Mouse (Mus musculus): ENCODE data around the gene Trappc1.

The Trappc1 gene

DNA sequence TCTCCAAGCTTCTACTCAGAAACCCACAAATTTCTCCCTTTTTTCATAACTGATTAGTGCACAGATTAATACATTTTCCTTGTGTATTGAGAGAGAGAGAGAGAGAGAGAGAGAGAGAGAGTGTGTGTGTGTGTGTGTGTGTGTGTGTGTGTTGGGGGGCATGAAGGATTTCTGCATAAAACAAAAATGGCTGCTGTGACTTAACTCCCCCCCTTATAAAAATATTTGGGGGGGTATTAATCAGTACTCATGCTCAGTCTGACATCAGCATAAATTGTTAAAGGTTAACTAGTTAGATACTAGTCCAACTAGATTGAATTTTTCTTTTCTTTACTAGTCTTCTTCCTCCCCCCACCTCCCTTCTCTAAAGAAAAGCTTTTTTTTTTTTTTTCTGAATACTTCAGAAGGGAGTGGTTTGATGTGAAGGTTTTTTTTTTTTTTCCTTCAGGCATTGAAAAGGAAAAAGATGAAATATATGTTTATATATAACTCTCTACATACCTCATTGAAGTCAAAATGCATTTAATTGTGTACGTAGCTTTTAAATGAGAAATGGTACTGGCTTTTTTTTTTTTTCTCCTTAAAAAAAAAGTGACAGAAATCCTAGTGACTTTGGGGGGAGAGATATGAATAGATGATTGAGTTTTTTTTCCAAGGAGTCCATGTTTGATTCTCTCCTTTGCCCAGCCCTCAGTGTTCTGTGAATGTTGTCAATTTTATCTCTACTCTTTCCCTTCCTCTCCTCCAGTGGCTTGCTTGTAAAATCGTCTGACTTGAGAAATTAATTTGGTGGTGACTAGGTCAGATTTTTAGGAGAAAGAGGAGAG is 46.4 kb downstream of the Trappc1 start:
- DNase-seq (ENCODE audit: low spot score): no peak

- no peak for DNase-seq (ENCODE audit: low spot score)
Observed at GRCm38 (mm10) chr11:69370817-69371215, 47.0 kb downstream of the Trappc1 start.

DNA sequence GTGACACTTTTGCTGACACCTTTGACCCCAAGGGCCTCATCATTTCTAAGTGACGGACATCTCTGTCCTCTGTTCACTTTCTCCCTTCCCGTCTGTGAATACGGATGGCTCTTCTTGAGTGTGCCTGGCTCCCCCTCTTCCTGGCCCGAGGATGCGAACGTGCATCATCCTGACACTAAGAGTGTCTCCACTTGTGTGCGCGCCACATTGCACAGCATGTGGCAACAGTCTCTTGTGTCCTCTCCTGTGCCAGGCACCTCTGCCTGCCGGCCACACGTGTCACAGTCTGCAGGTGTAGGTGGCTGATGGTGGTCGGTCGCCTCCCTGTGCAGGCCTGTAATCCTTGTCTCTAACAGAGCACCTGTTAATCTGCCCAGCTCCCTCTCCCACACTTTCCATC is 47.8 kb downstream of the Trappc1 start:
- DNase-seq (ENCODE audit: low spot score): no peak

DNA sequence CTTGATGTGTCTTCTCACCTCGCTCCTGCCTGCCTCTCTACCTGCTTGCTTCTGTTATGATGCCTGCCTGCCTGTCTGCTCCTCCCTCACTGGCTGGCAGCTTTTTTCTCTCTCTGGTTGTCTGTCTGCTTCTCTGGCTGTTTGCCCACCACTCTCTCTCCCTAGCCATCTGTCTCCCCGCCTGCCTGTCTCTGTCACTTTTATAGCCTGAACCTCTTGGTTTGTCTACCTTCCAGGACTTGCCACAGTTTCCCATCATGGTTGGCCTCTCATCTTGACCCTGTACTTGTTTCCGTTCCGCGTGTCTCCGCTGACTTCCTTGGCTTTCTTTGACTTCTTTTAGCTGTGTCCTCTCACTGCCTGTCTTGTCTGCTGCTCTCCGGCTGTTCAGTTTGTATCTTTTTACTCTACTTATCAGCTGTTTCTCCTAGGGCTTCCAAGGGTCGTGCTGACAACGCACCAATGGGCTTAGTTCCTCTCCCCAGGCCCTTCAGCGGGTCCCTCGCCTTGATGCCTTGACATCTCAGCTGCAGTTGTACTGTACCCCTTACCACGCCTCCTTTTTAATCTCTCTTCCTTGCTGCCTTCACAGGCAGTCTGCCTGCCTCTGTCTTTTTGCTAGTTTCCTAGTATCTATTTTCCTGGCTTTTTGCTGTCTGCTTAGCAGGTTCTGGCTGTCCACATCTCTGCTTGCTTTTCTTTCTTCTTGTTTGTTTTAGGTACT is 48.4 kb downstream of the Trappc1 start:
- DNase-seq (ENCODE audit: low spot score): peak; percentile 85

DNA sequence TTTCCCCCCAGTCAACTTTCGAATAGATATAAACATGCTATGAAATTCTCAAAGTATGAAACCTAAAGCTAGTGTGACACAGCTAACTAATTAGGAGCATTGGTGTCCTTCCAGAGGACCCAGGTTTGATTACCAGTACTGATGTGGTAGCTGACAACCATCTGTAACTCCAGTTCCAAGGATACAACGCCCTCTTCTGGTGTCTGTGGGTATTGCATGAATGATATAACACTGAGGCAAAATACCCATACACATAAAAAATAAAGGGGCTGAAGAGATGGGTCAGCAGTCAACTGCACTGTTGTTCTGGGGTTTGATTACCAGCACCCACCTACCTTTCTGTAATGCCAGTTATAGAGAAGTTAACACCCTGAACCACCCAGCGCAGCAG is 49.0 kb downstream of the Trappc1 start:
- DNase-seq (ENCODE audit: low spot score): no peak

DNA sequence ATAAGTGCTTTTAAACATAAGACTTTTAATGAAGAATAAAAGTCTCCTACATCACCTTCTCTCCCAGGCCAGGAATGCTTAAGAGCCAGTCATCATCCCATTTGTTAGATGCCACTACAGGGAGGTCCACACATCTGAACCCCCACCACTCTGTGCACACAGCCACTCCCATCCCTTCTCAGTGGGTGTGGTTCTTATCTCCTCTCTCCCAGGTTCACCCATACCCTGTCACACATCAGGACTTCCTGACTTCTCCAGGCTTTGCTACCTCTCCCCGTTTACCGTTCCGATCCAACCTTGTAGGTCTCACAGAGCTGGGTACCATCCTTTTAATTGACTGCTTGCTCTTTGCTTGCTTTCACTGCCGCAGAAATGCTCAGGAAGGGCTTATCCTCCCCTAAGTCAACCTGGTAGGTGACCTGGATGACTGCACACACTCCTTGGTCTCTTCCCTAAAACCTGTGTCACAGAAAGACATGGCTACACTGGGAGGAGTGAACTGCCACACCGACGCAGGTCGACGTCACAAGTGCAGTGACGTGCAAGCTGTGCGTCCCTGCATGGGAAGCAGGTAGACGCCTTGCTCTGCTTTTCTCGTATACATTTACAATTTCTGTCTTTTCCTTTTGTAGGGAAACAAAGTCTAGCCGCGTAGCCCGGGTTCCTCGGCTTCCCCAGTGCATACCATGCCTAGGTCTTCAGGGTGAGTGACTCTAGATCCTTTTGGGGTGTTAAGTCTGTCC is 49.6 kb downstream of the Trappc1 start:
- no peak for DNase-seq (ENCODE audit: low spot score)
